Mouse (Mus musculus) cerebellum, postnatal 10 days (tissue): ENCODE measurements at regions not wholly inside any gene's neighbourhood (a gene's known extent, or its start where the extent isn't known, plus 50 kb on each side); places are given as distances from the start of the nearest gene placed in this dataset.
A peak's percentile ranks its signal among the peaks of the same experiment; 100 is the strongest.

Source experiments
- DNase-seq, 2 experiments: peaks; one replicate each; pipeline ENCODE4 v3.0.0; 2021; ENCODE audit warnings: mixed read lengths in 2 of 2

- DNase-seq: no peak
Observed at GRCm38 (mm10) chr5:11983452-11983851, 65.6 kb downstream of the 4933402N22Rik start.

GRCm38 (mm10) chr5:11989140-11989539, 71.3 kb downstream of the 4933402N22Rik start:
- DNase-seq: no peak

- no peak for DNase-seq
Observed at GRCm38 (mm10) chr5:12000777-12001176, 82.9 kb downstream of the 4933402N22Rik start.

DNA sequence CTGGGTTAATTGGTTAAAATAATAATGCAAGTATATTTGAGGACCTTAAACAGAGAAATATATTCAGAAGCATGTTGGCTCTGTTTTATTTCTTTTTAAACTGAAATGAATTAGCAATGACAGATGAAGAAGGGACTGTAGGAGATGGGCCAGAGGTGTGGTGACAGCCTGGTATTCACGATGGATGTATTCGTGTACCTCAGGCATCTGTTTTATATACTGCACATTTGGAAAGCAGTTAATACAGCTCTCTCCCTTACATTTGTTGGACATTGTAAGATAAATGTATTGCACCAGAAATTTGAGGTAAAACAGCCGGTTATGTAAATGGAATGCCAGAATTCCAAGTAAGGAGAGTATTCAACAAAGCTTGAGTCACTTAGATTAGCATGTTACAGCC, 88.6 kb downstream of the 4933402N22Rik start:
- DNase-seq: no peak

DNA sequence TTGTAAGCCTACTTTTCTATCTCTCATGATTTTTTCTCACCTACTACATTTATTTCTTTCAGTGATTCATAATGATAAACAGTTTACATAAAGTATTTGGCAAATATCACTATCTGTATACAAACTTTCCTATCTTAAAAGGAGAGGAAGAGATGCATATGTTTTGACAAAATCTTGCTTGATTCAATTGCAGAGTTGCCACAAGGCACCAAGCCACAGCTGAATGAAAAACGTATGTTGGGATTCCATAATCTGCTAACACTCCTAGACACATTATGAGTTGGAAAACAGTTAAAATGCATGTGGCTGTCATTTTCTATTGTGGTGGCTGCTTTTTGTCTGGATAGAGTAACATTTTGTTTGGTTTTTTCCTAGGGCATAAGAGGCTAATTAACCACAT, 98.5 kb downstream of the 4933402N22Rik start:
- no peak for DNase-seq

DNA sequence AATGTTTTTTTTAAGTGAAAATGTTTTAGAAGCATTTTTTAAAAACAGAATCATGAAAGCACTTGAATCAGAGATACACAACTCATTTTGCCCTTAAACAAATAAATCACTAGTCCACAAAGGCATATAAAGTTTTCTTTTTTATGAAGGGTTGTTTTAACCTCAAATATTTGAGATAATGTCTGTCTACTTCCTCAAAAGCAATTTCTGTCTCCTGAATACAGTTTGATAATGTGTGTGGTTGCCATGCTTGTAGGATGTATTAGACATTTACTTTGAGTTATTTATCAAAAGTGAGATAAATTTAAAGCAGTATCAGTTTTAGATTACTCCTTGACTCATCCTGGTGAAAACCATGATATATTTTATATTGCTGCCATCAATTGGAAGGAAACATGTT, 102.6 kb downstream of the 4933402N22Rik start:
- DNase-seq: no peak

DNA sequence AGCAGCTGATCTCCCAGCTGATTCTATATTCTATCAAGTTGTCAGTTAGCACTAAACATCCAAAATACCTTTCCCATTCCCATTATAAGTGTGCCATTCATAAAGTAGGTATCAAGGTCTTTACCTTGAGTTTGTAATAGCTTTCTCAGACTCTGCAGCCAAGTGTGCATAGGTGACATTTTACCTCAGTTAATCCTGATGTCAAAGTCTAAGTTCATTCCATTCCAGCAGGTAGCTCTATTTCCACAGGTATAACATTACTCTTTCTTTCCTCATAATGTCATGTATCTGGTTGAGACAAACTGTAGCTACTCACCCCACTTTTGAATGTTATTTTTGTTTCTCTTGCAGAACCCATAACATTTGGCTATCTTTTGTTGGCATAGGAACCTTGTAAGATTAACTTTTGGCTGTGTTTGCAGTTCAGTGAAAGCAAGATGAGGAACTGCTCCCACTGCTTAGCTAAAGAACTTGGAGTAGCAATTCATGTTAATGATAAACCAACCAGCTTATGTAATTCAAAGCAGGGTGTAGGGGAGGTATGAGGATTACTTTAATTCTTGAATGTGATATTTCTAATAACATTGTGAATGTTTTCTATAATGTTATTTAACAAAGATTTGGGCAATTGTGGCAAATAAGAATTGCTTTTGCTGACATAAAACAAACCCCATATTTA, 107.0 kb downstream of the 4933402N22Rik start:
- no peak for DNase-seq

- DNase-seq: peak; percentile 85 to 90
Observed at GRCm38 (mm10) chr5:12030002-12030401, 112.2 kb downstream of the 4933402N22Rik start.

DNA sequence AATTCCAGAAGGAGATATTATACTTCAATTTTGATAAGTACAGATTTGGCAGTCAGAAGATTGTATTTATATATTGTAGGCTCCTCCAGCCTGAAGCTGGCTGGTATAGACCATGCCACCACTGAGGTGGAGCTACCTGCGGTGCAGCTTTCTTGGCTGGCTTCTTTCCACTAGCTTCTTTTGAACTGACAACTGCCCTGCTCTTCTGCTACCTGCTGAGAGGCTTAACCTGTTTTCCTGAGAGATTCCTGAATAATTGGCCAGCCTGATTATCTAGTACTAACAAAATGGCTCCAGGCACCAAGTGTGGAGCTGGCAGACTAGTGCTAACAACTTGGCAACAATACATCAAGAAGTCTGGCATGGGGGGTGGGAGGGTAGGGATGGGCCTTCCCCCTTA, 132.0 kb downstream of the 4933402N22Rik start:
- peak; percentile 66 to 76 for DNase-seq

GRCm38 (mm10) chr5:12080191-12080590, 162.3 kb downstream of the 4933402N22Rik start:
- DNase-seq: peak; percentile 18 to 34

DNA sequence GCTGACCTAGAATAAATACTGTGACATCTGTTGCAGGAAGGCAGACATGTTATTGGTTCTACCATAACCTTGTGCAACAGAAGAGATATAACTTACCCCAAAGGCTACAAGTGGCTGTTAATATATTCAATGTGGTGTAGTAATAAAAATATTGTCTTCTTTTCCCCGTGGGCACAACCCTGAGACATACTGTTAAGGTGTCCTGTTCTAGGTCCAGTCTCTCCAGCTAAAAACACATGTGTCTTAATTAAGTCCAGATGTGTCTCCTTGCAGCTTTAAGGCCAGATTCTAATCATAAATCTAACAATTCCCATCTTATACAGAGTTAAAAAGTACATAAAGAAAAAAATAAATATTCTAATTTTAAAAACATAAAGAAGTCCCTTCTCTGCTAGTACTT, 175.8 kb downstream of the 4933402N22Rik start:
- no peak for DNase-seq

DNA sequence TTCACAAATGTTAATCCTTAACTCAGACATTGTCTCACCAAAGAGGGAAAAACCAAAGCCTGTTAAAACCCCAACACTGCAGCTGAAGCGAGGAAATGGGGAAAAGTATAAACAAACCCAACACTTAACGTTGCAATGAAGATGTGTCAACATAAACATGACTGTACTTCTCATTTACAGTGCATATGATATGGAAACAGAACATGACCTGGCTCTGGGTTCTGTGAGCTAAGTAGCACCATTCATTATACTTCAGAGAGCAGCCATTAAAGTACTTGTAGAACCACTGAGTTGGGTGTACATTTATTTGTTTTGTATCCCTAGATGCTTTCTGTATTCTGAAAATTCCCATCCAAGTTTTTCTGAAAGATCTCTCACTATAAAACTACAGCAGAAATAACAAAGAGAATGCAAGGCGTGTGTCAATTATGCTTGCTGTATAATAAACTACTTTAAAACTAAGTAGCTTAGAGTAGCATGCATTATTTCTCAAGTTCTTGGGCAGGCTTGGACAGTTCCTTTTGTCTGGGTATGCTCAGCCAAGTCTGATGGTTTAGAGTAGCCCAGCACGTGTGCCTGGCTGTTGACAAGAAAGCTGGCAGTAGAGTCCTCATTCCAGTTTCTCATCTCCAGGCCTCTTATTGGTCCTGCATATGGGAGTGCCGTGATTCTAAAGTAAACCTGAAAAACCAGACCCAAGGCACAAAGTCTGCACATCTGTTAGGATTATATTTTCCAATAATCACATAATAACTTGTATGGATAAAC, 198.9 kb downstream of the 4933402N22Rik start:
- peak in 1 of 2 experiments; percentile 5 for DNase-seq

GRCm38 (mm10) chr5:12124935-12125334, 207.1 kb downstream of the 4933402N22Rik start:
- no peak for DNase-seq

DNA sequence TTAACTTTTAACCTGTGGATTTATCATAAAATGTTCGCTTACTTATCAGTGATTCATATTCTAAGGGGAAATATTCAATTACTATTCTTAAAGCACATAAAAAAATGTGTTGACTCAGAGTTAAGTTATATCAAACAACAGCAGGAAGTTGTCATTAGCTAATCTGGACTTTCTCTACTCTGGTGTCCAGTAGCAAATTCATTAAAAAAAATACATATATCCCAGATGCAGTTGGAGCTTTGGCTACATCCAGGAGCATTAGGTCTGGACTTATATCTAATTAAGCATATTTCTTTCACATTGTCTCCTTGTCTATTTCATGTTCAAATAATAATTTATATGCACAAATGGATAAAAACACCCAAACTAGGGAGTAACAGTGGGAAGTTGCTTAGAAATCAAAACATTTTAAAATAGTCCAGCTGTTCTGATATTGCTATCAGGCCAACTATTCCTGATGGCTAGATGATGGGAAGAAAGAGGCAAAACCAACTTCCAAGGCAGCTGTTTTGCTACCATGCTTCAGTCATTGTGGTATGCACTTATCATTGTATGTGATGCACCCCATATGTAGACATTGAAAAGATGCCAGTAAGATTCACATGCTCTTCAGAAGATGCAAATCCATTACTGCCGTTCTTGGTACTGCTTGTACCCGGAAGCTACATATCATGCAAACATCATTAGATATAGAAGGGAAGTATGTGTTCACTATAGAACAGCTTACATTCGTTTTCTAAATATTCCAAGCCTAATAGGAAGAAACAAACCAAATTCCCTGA, 209.8 kb downstream of the 4933402N22Rik start:
- no peak for DNase-seq

GRCm38 (mm10) chr5:12138961-12139360, 221.1 kb downstream of the 4933402N22Rik start:
- DNase-seq: no peak

DNA sequence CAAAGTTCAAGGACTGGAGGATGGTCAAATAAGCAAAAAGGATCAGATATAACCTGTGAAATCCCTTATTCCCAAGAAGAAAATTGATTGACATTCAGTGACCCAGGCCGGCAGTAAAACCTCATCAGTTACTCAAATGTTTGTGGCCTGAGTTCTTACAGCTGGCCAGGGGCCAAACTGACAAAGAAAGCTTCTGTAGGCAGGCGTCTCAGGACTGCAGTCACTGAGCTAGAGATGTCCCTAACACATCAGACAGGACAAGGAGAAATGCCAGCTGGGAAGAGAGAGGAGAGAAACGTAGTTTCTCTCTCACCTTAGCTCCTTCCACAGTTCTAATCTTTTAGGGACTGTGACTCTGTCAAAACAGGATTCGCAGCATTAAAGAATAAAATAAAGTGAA, 229.9 kb upstream of the Sema3d start:
- peak in 1 of 2 experiments; percentile 2 for DNase-seq

GRCm38 (mm10) chr5:12154551-12155091, 228.6 kb upstream of the Sema3d start:
- DNase-seq: no peak

DNA sequence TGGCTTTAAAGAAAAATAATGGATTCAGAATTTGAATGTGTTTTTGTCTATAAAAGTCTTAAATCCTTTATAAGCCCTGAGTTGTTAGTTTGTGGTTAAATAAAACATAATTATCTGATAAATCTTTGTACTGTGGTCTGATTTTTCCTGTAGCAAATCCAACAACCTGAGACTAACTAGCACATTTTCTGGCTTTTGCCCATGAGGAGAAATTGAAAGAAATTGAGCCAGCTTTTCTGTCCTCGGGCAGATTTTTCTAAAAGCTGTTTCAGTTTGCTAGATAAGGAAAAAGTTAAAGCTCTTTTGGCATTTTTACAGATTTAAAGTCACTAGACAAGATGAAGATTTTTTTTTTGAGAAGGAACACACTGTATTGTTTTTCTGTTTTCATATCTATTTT, 191.5 kb upstream of the Sema3d start:
- peak; percentile 10 to 13 for DNase-seq

- DNase-seq: no peak
Observed at GRCm38 (mm10) chr5:12207452-12207851, 175.7 kb upstream of the Sema3d start.

DNA sequence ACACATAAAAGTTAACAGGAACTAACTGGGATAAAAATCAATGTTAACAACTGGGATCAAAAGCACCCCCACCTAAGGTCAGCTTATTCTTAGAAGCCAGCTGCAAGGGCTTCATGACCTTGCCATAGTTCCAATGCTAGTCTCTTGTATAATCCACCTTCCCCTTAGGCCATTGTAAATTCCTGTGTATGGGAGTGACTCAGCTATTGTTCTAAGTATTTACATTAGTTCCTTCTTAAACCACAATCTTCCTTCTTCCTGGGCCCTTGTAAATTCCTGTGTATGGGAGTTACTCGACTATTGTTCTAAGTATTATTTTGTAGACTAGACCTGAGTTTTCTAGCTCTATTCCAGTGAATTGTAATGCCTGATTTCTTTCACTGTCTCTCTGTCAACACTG, 173.6 kb upstream of the Sema3d start:
- no peak for DNase-seq

DNA sequence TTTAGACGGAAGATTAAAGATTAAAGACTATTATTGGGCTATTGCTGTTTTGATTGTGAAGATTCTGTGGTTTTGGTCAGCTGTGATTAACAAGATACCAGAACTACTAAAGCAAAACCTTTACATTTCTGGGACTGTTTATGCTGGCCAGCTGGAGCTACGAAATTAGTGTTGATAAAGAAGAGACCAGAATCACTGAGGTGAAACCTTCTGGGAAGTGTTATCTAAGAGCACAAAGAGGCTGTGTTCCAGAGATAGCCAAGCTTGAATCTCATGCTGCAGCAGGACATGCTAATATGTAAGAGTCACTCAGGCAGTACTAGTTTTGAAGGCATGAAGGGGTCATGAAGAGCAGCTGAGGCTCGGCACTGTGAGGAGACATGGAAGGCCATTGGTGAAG, 169.7 kb upstream of the Sema3d start:
- no peak for DNase-seq

- no peak for DNase-seq
Observed at GRCm38 (mm10) chr5:12219424-12220107, 163.6 kb upstream of the Sema3d start.

DNA sequence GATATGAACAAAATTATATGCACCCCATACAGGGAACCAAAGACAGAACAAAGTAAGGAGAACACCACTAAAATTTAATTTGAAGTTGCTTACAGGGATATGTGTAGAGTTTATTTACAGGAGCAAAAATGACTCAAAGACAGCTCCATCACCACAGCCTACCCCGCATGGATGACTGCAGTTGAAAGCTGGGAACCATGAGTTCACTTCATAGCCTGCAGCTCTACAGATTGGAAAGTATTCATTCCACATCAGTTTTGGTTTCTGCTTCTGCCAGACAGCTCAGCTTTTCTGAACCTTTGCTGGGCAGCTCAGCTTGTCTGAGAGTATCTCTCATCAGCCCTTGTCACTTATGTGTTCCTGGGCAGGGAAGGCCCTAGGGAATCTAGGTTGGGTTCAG, 160.6 kb upstream of the Sema3d start:
- no peak for DNase-seq
